Mouse (Mus musculus) thymus, postnatal 36 days (tissue): ENCODE results near the gene Pole2.
A peak's percentile ranks its signal among the peaks of the same experiment; 100 is the strongest.
"Not testable (repeated sequence)": the region's sequence is repeated elsewhere in the genome, so short reads cannot be mapped to it uniquely, and the experiment has no call there.

Experiments
- DNase-seq, 2 experiments: peaks; one replicate each; pipeline ENCODE4 v3.0.0; 2022; ENCODE audit warnings: mixed read lengths in 2 of 2

Gene Pole2

DNA sequence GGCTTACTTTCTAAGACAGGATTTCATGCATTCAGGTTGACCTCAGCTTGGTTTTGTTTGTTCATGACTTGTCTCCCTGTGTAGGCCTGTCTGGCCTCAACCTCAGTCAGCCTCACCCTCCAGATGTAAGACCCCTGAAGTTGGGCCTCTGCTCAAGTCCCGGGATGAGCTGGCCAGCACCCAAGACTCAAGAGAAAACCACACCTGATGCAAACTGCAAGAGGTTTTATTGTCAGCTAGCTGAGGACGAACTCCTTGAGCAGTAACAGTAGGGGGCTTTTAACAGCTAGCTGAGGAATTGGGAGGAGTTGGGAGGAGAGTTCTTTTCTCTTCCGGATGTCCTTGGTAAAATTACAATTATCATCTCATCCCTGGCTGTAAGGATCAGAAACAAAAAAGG, 50.5 kb downstream of the Pole2 start:
- no peak for DNase-seq

DNA sequence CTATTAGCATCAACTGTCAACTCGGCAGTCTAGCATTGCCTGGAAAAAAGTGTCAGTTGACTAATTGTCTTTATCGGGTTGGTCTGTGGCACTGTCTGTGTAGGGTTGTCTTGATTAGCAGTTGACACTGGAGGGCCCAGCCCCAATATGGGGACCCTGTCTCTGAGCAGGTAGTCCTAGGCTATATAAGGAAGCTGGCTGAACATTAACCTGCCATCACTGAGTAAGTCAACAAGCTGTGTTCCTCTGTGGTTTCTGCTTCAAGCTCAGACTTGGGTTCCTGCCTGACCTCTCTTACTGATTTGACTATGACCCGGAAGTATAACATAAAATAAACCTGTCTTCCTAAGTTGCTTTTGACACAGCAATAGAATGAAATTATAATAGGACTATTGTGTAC, 52.0 kb downstream of the Pole2 start:
- DNase-seq = no peak

DNA sequence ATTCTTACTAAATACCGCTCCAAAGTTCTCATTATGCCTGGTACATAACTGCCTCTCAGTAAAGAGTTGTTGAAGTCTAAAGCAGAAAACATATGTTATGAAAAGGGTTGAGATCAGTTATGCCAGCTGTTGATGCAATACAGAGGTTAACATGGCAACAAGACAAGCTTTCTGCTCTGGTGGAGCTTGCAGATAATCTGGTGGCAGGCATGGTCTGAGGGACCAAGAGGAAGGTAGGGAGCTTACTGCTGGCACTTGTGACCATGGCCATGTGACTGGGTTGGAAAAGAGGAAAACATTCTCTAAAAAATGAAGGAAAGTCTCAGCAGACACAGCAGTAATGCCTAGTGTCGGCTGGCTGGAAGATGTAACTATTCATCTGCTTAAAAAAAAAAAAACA, 56.7 kb downstream of the Pole2 start:
- DNase-seq = no peak

- DNase-seq = peak; percentile 83 to 88
These were observed 59.4 kb downstream of the Pole2 start, which contains the start of gene Lrr1 for GRCm38 (mm10) chr12:69168461-69169106. Lrr1 (plus strand) TSS chr12:69168814.

DNA sequence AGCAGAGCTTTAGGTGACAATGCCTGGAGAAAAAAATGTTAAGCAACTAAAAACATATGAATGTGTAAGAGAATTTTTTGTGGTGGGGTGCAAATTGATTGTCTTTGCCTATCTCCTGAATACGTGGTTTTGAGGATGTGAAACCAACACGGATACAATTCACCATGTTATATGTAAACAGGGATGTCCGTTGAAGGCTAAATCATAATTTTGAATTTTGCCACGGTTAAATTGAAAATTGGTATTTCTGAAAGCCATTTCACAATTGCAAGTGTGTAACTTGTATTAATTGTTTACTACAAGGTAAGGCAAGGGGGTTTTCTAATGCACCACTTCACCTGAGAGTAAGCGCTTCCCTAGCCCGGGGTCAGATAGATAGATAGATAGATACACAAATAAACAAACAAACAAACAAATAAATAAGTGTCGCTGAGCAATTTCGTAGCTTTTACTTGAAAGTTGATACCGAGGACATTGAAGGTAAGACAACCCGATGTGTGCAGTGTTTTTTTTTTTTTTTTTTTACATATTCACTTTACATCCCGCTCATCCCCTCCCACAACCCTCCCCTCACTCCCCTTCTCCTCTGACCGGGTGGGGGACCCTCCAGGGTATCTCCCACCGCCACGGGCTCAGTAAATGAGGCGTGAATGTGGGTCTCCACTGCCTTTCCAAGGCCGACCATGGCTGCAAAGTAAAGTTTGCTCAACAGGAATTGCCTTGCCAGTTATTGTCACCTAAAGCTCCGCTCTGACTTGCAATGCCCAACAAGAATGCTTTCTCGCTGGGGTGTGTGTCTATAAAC, 60.1 kb downstream of the Pole2 start:
- no peak for DNase-seq

DNA sequence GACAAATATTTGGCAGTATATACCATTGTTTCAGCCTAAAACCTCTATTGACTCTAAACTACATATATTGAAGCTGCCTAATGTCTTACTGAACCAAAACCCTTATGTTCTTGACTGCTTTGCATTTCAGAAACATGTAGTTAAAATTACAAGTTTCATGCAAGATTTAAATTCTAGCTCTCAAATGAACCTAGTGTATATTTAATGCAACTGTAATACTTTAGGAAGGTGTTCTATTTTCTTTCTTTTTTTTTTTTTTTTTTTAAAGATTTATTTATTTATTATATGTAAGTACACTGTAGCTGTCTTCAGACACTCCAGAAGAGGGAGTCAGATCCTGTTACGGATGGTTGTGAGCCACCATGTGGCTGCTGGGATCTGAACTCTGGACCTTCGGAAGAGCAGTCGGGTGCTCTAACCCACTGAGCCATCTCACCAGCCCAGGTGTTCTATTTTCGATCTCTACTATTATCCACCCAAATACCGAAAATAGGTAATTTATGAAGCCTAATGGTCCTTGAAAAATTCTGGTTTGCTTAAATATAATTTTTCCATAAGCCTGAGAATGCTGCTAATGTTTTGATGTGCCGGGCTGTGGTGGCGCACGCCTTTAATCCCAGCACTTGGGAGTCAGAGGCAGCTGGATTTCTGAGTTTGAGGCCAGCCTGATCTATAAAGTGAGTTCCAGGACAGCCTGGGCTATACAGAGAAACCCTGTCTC, 61.0 kb downstream of the Pole2 start:
- not testable (repeated sequence) for DNase-seq

GRCm38 (mm10) chr12:69164904-69165303, 63.1 kb downstream of the Pole2 start:
- DNase-seq = no peak

GRCm38 (mm10) chr12:69163586-69163985, 64.4 kb downstream of the Pole2 start:
- DNase-seq = not testable (repeated sequence)

GRCm38 (mm10) chr12:69160677-69161076, 67.3 kb downstream of the Pole2 start:
- not testable (repeated sequence) for DNase-seq

DNA sequence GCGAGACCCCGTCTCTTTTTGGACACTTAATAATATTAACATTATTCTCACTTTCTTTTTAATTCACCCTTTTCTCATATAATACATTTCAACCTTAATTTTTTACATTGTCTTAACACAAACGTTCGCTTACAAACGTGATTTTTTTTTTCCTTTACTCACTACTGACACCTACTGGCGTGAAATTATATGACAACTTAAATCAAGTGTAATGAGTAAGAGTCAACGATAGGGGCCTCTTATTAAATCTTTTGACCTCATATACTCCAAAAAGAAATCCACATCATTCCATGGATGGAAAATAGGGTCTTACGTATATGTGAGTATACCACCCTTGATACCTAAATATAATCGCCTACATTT, 68.4 kb downstream of the Pole2 start:
- DNase-seq = peak; percentile 25 to 29

DNA sequence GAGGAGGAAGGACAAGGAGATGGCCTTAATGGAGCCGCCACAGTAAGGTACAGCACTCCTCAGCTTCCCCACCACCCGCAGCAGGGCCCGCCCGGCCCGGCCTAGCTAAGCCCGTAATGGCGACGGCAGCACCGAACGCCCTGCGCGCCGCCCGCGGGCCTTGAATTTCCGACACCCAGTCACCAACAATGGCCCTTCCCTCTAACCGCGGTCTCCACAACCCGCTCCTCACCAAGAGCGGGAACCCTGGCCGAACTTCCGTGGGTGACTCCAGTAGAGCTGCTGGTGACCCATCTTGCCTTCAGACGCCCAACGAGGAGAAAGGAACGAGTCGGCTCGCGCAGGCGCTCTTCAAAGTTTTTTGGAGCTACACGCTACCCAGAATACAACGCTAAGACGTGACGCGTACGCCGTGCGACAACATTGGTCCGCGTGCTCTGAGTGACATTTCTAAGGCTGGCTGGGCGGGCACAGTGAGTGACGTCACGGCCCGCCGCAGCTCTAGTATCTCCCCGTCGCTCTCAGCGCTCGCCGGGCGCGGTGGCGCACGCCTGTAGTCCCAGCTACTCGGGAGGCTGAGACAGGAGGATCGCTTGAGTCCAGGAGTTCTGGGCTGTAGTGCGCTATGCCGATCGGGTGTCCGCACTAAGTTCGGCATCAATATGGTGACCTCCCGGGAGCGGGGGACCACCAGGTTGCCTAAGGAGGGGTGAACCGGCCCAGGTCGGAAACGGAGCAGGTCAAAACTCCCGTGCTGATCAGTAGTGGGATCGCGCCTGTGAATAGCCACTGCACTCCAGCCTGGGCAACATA, 69.0 kb downstream of the Pole2 start, which contains the start of gene Rps29:
TSS of gene Rps29 (minus strand) at position 422 of the 813 bp plus-strand sequence.
- DNase-seq = peak; percentile 93 to 97

GRCm38 (mm10) chr12:69158366-69158764, 69.6 kb downstream of the Pole2 start:
- no peak for DNase-seq

DNA sequence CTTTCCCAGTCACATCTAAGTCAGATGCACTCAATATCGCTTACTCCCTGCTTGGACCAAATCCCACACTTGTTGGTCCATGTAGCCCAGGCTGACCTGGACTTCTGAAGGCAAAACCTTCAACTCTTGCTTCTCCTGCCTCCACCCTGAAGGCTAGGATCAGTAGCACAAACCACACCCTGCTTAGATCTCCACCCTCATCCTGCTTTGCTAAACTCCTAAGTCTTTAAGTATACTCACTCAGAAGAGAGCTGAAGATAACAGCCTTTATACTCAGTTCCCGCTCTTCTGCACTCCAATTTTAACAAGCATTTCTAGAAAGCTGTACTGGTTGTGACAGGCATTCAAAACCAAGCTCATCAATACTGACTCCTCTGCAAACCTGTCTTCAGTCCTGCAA, 70.9 kb downstream of the Pole2 start:
- DNase-seq = no peak

GRCm38 (mm10) chr12:69156436-69156835, 71.6 kb downstream of the Pole2 start:
- no peak for DNase-seq

- DNase-seq = no peak
These were observed 72.1 kb downstream of the Pole2 start for GRCm38 (mm10) chr12:69155923-69156322.
